Mouse (Mus musculus) CH12.LX (cell line): Measurements from ENCODE around the gene Tnfrsf18. TPM values are rescaled to one million over a fixed set of nuclear protein-coding genes. Genes with fewer than 3 reads are reported as not detected.

Source experiments
- DNase-seq: peaks from one replicate; pipeline ENCODE4 v3.0.0-alpha.2; 2013; ENCODE audit errors: extremely low read depth
- H3K27ac ChIP-seq: 2 replicates; pipeline ENCODE4 v1.5.1; 2012; ENCODE audit warnings: low read depth, mild to moderate bottlenecking, control low read depth, moderate library complexity; ENCODE audit not compliant: insufficient read depth
- H3K27me3 ChIP-seq: replicated peaks from 2 replicates; pipeline ENCODE3; 2012; ENCODE audit warnings: inconsistent platforms
- H3K36me3 ChIP-seq, 2 experiments: replicated peaks in 1 of 2; 2 replicates each; pipeline versions ENCODE3 to v1.6.1; 2012; ENCODE audit warnings: inconsistent platforms in 1 of 2, low read length in 1 of 2, mild to moderate bottlenecking in 1 of 2, mixed read lengths in 1 of 2, moderate library complexity in 1 of 2; ENCODE audit not compliant: control insufficient read depth in 1 of 2, insufficient read depth in 1 of 2
- H3K4me1 ChIP-seq, 2 experiments: 2 replicates each; pipeline ENCODE4 v1.6.1; 2012; ENCODE audit warnings: inconsistent platforms in 1 of 2, moderate library complexity in 1 of 2; ENCODE audit not compliant: insufficient read depth in 2 of 2, control insufficient read depth in 1 of 2
- H3K4me2 ChIP-seq: 2 replicates; pipeline ENCODE4 v1.6.1; 2012; ENCODE audit warnings: low read depth, mild to moderate bottlenecking, control low read depth; ENCODE audit not compliant: poor library complexity, insufficient read depth, severe bottlenecking
- H3K4me3 ChIP-seq, 3 experiments: fragments of 150-350 bp in 1 of 3; sonication (generic) in 1 of 3; replicated peaks in 1 of 3; 2 replicates each; pipeline versions ENCODE3 to v1.5.1; 2011 to 2012; ENCODE audit warnings: low read depth in 2 of 3, low read length in 2 of 3, mild to moderate bottlenecking in 2 of 3, moderate library complexity in 2 of 3, control low read depth in 1 of 3, improper control_type of control experiment in 1 of 3, inconsistent platforms in 1 of 3, mixed read lengths in 1 of 3; ENCODE audit not compliant: poor library complexity in 1 of 3
- H3K79me2 ChIP-seq: replicated peaks from 2 replicates; pipeline ENCODE4 v1.6.1; 2012; ENCODE audit warnings: mild to moderate bottlenecking, moderate library complexity; ENCODE audit not compliant: control insufficient read depth, poor library complexity, insufficient read depth, severe bottlenecking; ENCODE audit errors: extremely low read depth
- H3K9ac ChIP-seq: 2 replicates; pipeline ENCODE4 v1.6.1; 2012; ENCODE audit warnings: low read depth, mild to moderate bottlenecking, control low read depth, moderate library complexity; ENCODE audit not compliant: insufficient read depth
- H3K9me3 ChIP-seq: replicated peaks from 2 replicates; pipeline ENCODE3; 2012; ENCODE audit warnings: low read length, inconsistent platforms, mixed read lengths
- BHLHE40 ChIP-seq: IDR thresholded peaks from 2 replicates; pipeline ENCODE4 v1.6.1; 2011; ENCODE audit warnings: mild to moderate bottlenecking, low read depth, low read length, improper control_type of control experiment
- CHD1 ChIP-seq: IDR thresholded peaks from 2 replicates; pipeline ENCODE4 v1.6.1; 2012; ENCODE audit warnings: low read depth, low read length, improper control_type of control experiment, inconsistent platforms
- CTCF ChIP-seq, 2 experiments: IDR thresholded peaks in 1 of 2; conservative IDR thresholded peaks in 1 of 2; 2 replicates each; pipeline ENCODE4 v1.5.1; 2011 to 2012; ENCODE audit warnings: low read depth in 2 of 2, low read length in 2 of 2, improper control_type of control experiment in 1 of 2, inconsistent platforms in 1 of 2, mild to moderate bottlenecking in 1 of 2, moderate library complexity in 1 of 2
- E2F4 ChIP-seq: IDR thresholded peaks from 2 replicates; pipeline ENCODE4 v1.6.1; 2011; ENCODE audit warnings: low read depth, low read length, improper control_type of control experiment; ENCODE audit not compliant: insufficient replicate concordance
- GABPA ChIP-seq: IDR thresholded peaks from 2 replicates; pipeline ENCODE4 v1.6.1; 2012; ENCODE audit warnings: low read depth, low read length, improper control_type of control experiment, inconsistent platforms; ENCODE audit not compliant: insufficient replicate concordance
- HCFC1 ChIP-seq: IDR thresholded peaks from 2 replicates; pipeline ENCODE4 v1.6.1; 2012; ENCODE audit warnings: low read depth, mild to moderate bottlenecking, inconsistent platforms, low read length, improper control_type of control experiment
- JUN ChIP-seq: IDR thresholded peaks from 2 replicates; pipeline ENCODE4 v1.6.1; 2011; ENCODE audit warnings: low read depth, mild to moderate bottlenecking, low read length, improper control_type of control experiment, moderate library complexity; ENCODE audit not compliant: insufficient read depth
- JUND ChIP-seq: conservative IDR thresholded peaks from 2 replicates; pipeline ENCODE4 v1.6.1; 2011; ENCODE audit warnings: low read depth, low read length, improper control_type of control experiment
- KAT2A ChIP-seq: IDR thresholded peaks from 2 replicates; pipeline ENCODE4 v1.6.1; 2012; ENCODE audit warnings: low read length, improper control_type of control experiment, inconsistent platforms; ENCODE audit not compliant: insufficient replicate concordance
- MAFK ChIP-seq: IDR thresholded peaks from 2 replicates; pipeline ENCODE4 v1.6.1; 2011; ENCODE audit warnings: low read length, improper control_type of control experiment; ENCODE audit not compliant: insufficient replicate concordance
- MAZ ChIP-seq: IDR thresholded peaks from 2 replicates; pipeline ENCODE4 v1.6.1; 2012; ENCODE audit warnings: low read depth, mild to moderate bottlenecking, inconsistent platforms, low read length, improper control_type of control experiment, moderate library complexity
- MEF2A ChIP-seq: IDR thresholded peaks from 2 replicates; pipeline ENCODE4 v1.6.1; 2014; ENCODE audit warnings: low read depth, mild to moderate bottlenecking, inconsistent platforms, low read length, improper control_type of control experiment, borderline replicate concordance
- MYC ChIP-seq: IDR thresholded peaks from 2 replicates; pipeline ENCODE4 v1.6.1; 2011; ENCODE audit warnings: low read depth, mild to moderate bottlenecking, improper control_type of control experiment, low read length
- NELFE ChIP-seq: IDR thresholded peaks from 2 replicates; pipeline ENCODE4 v1.6.1; 2011; ENCODE audit warnings: low read depth, low read length, improper control_type of control experiment
- PAX5 ChIP-seq: IDR thresholded peaks from 2 replicates; pipeline ENCODE4 v1.6.1; 2012; ENCODE audit warnings: low read length, inconsistent platforms, mixed read lengths
- POLR2AphosphoS2 ChIP-seq: IDR thresholded peaks from 2 replicates; pipeline ENCODE4 v1.6.1; 2011; ENCODE audit warnings: low read depth, low read length, improper control_type of control experiment
- RAD21 ChIP-seq: IDR thresholded peaks from 2 replicates; pipeline ENCODE4 v1.6.1; 2011; ENCODE audit warnings: low read depth, mild to moderate bottlenecking, low read length, improper control_type of control experiment, moderate library complexity
- SIN3A ChIP-seq: IDR thresholded peaks from 2 replicates; pipeline ENCODE4 v1.6.1; 2012; ENCODE audit warnings: low read length, improper control_type of control experiment, inconsistent platforms
- TBP ChIP-seq: conservative IDR thresholded peaks from 2 replicates; pipeline ENCODE4 v1.6.1; 2011; ENCODE audit warnings: low read depth, low read length, improper control_type of control experiment
- TCF12 ChIP-seq: IDR thresholded peaks from 2 replicates; pipeline ENCODE4 v1.6.1; 2014; ENCODE audit warnings: low read depth, mild to moderate bottlenecking, inconsistent platforms, low read length, improper control_type of control experiment
- USF2 ChIP-seq: conservative IDR thresholded peaks from 2 replicates; pipeline ENCODE4 v1.6.1; 2011; ENCODE audit warnings: low read depth, low read length, improper control_type of control experiment
- ZKSCAN1 ChIP-seq: IDR thresholded peaks from 2 replicates; pipeline ENCODE4 v1.6.1; 2012; ENCODE audit warnings: low read depth, inconsistent platforms, low read length, improper control_type of control experiment, borderline replicate concordance
- ZMIZ1 ChIP-seq: IDR thresholded peaks from 2 replicates; pipeline ENCODE4 v1.6.1; 2012; ENCODE audit warnings: low read depth, mild to moderate bottlenecking, inconsistent platforms, low read length, improper control_type of control experiment
- dilution Hi-C: fragments of 300-500 bp; cut with MboI; formaldehyde crosslinking; loops from 2 replicates; pipeline ENCODE4 v1.14.3; 2020; ENCODE audit warnings: low sequenced_read_pairs; ENCODE audit not compliant: extremely low pct_unique_long_range_greater_than_20kb, extremely low pct_ligation_motif_present
- in situ Hi-C: fragments of 300-500 bp; cut with MboI; formaldehyde crosslinking; loops from 3 replicates; pipeline ENCODE4 v1.14.3; 2019; ENCODE audit warnings: low sequenced_read_pairs, low pct_ligation_motif_present, low pct_unique_long_range_greater_than_20kb, mixed read lengths
- polyA plus RNA-seq: library from polyadenylated mRNA; unstranded; fragments of >175 nt; gene quantifications from 2 replicates; pipeline ENCODE4 v1.2.1, GENCODE M21; 2012; ENCODE audit warnings: low read depth; ENCODE audit not compliant: insufficient read length
- total RNA-seq, 2 experiments: library from RNA; depleted of rRNA; stranded (reverse); fragments of 300-350 nt in 1 of 2; fragments of >200 nt in 1 of 2; gene quantifications; 2 replicates each; pipeline ENCODE4 v1.2.3; 2012 to 2014

Gene Tnfrsf18
- total and polyA plus RNA-seq, 3 experiments, result 48.4 to 76.1 (median 50.7) TPM

GRCm38 (mm10) chr4:155981436-155982082 lies 44.4 kb upstream of the Tnfrsf18 start:
- Histone ChIP-seq H3K9me3 (peaks cover 5% of the 10 kb centered on the region), H3K79me2 (no peaks in the 10 kb centered on the region), H3K4me1 (no peaks in the 10 kb centered on the region), H3K27ac (no peak overlapping the region), H3K36me3 (no peaks in the 10 kb centered on the region), H3K27me3 (peaks cover 3% of the 10 kb centered on the region), H3K4me2 (no peak overlapping the region), H3K4me3 (no peak overlapping the region), H3K9ac (no peak overlapping the region)
- no peak for TF ChIP-seq PAX5
- no peak for TF ChIP-seq JUN
- no peak for TF ChIP-seq MAZ
- no peak for TF ChIP-seq NELFE
- no peak for TF ChIP-seq CTCF (conservative IDR thresholded peaks at IDR 0.05 in 1 of 2, IDR thresholded peaks at IDR 0.05 in 1 of 2; ENCODE audit: low read depth in 2 of 2, low read length in 2 of 2)
- TF ChIP-seq CHD1, result no peak
- no peak for TF ChIP-seq ZKSCAN1
- no peak for TF ChIP-seq MAFK
- no peak for TF ChIP-seq HCFC1
- no peak for TF ChIP-seq MEF2A
- TF ChIP-seq BHLHE40, result no peak
- TF ChIP-seq GABPA, result no peak
- TF ChIP-seq TCF12, result no peak
- no peak for TF ChIP-seq E2F4
- no peak for TF ChIP-seq RAD21
- no peak for DNase-seq
- in situ Hi-C loops, result loop anchor here (5.0 kb wide), 1 partner anchor 51 kb away; no protein-coding TSS in a partner anchor
- dilution Hi-C loops, result no loop called here

GRCm38 (mm10) chr4:155983788-155984187 lies 42.2 kb upstream of the Tnfrsf18 start:
- Histone ChIP-seq H3K9ac (no peak overlapping the region), H3K9me3 (no peaks in the 10 kb centered on the region), H3K27ac (no peak overlapping the region), H3K27me3 (peaks cover 3% of the 10 kb centered on the region), H3K4me1 (no peaks in the 10 kb centered on the region), H3K36me3 (no peaks in the 10 kb centered on the region), H3K79me2 (no peaks in the 10 kb centered on the region), H3K4me2 (no peak overlapping the region), H3K4me3 (no peak overlapping the region)
- no peak for DNase-seq
- dilution Hi-C loops (no loop called here), in situ Hi-C loops (loop anchor here (5.0 kb wide), 1 partner anchor 49 kb away; no protein-coding TSS in a partner anchor)
- no peak for TF ChIP-seq TCF12
- TF ChIP-seq KAT2A, result no peak
- no peak for TF ChIP-seq RAD21
- TF ChIP-seq USF2, result no peak
- no peak for TF ChIP-seq ZMIZ1
- TF ChIP-seq JUND, result no peak
- TF ChIP-seq HCFC1, result no peak
- TF ChIP-seq MEF2A, result no peak
- TF ChIP-seq CHD1, result no peak
- TF ChIP-seq MYC, result no peak
- no peak for TF ChIP-seq TBP
- no peak for TF ChIP-seq ZKSCAN1
- TF ChIP-seq NELFE, result no peak
- TF ChIP-seq SIN3A, result no peak
- TF ChIP-seq PAX5, result no peak
- TF ChIP-seq POLR2AphosphoS2, result no peak
- TF ChIP-seq GABPA, result no peak
